Mouse (Mus musculus): ENCODE measurements around the gene Tiam1.

Tiam1 gene

DNA sequence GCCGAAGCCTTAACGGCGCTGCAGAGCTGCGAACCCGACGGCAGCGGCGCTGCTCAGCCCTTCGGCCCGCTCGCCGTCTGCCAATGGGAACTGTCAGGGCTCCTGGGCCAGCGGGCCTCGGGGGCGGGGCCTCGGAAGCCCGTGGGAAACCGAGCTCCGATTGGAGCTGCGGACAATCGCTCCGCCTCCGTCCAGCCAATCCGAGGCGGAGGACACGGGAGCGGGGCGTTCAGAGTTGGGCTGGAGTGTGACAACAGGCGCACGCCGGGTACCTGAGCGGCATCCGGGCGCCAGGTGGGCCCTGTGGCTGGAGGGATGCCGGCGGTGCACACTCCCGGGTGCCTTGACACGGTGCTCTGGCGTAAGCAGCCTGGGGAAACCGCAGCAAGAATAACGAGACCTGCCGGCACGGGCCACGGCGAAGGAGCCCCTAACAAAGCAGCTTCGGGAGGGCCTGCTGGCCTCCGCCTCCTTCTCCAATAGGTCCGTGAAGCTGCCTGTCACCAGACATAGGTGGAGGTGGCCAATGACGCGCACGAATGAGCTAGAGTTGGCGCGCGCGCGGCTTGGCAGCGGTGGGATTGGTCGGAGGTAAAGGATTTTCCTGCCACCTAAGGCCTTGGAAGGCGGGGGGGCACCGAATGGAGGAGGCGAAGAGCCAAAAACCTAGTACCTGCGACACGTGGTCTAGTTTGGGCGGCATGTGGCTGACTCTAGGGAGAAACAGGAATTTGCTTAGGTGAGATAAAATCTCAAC is at the start of gene Tiam1:
Gene Tiam1 (minus strand): TSS at position 10 of the 757 bp plus-strand sequence.
- in situ Hi-C loops (cut with MboI; ENCODE audit: low pct_unique_long_range_greater_than_20kb in 1 of 2, low sequenced_read_pairs in 2 of 2, unreplicated experiment in 1 of 2): no loop called here

DNA sequence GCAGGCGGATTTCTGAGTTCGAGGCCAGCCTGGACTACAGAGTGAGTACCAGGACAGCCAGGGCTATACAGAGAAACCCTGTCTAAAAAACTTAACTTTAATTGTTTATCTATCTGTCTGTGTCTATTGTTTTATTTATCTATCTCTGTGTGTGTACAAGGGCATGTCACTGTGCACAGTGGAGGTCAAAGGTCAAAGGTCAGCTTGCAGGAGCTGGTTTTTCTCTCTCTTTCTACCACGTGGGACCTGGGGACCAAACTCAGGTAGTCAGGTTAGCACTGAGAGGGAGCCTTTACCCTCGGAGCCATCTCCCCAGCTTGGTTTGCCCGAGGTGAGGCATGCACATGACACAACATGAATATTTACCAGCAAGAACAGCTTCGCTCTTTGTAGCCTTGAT is 47.7 kb upstream of the Tiam1 start:
- in situ Hi-C loops (cut with MboI; ENCODE audit: low pct_unique_long_range_greater_than_20kb in 1 of 2, low sequenced_read_pairs in 2 of 2, unreplicated experiment in 1 of 2): no loop called here

DNA sequence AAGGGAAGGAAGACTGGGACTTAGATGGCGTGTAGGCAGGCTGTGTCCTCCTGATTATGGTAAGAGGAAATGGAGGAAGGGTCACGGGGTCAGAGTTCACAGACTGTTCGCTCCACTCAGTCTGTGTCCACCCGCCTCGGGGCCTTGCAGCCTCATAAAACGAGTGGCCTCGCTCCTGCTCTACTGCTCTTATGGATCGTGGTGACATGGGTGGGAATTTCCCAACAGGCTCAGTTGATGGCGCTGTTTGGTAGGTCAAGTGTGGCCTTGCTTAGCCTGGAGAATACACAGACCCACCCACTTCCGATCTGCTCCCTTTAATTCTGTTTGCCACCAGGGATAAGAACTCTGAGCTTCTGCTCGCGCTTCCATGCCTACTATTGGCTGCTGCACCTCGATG is 43.9 kb upstream of the Tiam1 start:
- in situ Hi-C loops (cut with MboI; ENCODE audit: low pct_unique_long_range_greater_than_20kb in 1 of 2, low sequenced_read_pairs in 2 of 2, unreplicated experiment in 1 of 2): loop anchor here (5.0 to 10.0 kb wide), 4 partner anchors 163 to 413 kb away; no protein-coding TSS in a partner anchor

DNA sequence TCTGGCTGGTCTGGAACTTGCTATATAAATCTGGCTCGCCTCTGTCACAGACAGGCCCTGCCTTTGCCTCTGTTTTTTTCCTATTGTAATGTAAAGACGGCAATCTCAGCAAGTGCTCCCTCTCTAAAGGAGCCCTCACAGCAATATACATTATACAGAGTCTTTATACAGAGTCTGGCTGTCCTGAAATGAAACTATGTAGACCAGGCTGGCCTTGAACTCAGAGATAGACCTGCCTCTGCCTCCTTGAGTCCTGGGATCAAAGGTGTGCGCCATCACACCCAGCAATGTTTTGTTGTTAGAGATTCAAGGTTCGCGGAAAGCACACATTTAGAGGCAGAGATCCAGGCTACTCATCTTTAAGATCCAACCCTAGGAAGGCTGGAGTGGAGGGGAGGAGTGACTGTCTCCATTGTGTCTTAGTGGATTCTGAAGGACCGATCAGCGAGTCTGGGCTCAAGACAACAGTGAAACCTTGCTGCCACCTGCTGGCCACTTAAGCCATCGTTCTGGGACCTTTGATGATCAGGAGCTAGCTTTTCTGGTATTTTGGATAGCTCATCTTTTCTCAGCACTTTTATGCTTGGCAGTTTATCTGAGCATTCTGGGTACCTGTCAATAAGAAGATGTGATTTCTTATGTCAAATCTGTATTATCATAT is 42.5 kb upstream of the Tiam1 start:
- in situ Hi-C loops (cut with MboI; ENCODE audit: low pct_unique_long_range_greater_than_20kb in 1 of 2, low sequenced_read_pairs in 2 of 2, unreplicated experiment in 1 of 2): loop anchor here (5.0 to 10.0 kb wide), 4 partner anchors 161 to 411 kb away; no protein-coding TSS in a partner anchor

DNA sequence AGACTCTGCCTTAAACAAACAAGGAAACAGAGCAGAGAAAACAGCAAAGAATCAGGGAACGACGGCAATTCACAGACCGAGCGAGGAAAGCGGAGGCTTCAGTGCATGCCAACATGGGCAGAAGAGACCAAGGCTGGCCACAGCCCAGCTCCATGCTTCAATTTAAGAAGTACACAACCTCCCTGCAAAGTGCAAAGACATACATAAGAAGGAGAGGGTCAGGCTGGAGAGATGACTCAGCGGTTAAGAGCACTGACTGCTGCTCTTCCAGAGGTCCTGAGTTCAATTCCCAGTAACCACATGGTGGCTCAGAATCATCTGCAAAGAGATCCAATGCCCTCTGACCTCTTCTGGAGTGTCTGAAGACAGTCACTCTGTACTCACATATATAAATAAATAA is 40.6 kb upstream of the Tiam1 start:
- in situ Hi-C loops (cut with MboI; ENCODE audit: low pct_unique_long_range_greater_than_20kb in 1 of 2, low sequenced_read_pairs in 2 of 2, unreplicated experiment in 1 of 2): loop anchor here (10.0 kb wide), 3 partner anchors 159 to 409 kb away; no protein-coding TSS in a partner anchor

DNA sequence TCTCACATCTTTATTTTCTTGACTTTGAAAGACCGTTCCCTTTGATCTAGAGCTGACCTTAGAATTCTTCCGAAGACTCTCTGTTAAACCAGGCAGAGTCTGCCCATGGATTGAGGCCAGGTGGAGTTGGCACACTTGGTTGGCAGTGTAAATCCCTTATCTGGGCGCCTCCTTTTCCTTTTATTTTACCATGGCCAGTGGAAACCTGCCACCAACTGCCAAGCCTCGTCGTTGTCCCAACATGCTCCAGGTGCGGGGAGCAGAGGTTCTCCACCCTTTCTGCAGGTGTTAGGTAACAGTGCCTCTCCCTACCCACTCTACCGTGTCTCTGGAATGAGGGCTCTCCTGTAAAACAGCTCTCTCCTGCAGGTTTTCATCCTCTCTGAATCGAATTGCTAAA is 38.1 kb upstream of the Tiam1 start:
- in situ Hi-C loops (cut with MboI; ENCODE audit: low pct_unique_long_range_greater_than_20kb in 1 of 2, low sequenced_read_pairs in 2 of 2, unreplicated experiment in 1 of 2): loop anchor here (10.0 kb wide), 3 partner anchors 157 to 407 kb away; no protein-coding TSS in a partner anchor

DNA sequence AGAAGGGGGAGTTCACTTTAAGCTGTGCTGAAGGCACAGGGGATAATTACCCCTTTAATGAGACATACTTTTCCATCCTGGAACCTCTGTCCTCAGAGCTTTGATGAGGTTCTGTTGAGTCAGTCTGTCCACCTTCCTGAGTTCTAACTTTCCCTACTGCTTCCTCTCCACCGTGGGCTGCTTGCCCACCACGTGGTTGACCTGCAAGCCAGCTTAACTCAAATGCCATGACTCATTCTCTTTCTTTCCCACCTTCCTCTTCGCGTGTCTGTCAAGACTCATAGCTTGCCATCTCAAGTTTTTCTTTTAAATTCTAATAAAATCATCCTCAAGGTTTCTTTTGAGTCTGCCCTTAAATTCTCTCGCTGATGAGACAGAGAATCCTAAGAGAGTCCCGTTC is 37.4 kb upstream of the Tiam1 start:
- in situ Hi-C loops (cut with MboI; ENCODE audit: low pct_unique_long_range_greater_than_20kb in 1 of 2, low sequenced_read_pairs in 2 of 2, unreplicated experiment in 1 of 2): loop anchor here (10.0 kb wide), 3 partner anchors 156 to 406 kb away; no protein-coding TSS in a partner anchor

DNA sequence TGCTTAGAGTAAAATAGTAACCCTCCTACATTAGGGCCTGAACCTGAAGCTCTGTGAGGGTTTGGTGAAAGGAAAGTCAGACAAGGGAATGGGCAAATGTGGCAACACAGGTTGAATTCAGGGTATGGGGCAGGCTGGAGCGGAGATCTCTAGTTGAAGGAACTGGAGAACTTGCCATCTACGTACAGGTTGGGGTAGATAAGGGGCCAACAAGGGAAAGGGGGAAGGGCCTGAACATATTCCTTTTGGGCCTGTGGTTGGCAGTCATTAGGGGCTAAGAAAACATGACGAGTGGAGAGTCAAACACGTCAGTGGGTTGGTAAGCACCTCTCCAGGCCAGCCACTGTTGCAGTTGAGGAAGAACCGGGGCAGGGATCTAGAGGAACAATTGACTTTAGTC is 36.3 kb upstream of the Tiam1 start:
- in situ Hi-C loops (cut with MboI; ENCODE audit: low pct_unique_long_range_greater_than_20kb in 1 of 2, low sequenced_read_pairs in 2 of 2, unreplicated experiment in 1 of 2): loop anchor here (10.0 kb wide), 3 partner anchors 155 to 405 kb away; no protein-coding TSS in a partner anchor

DNA sequence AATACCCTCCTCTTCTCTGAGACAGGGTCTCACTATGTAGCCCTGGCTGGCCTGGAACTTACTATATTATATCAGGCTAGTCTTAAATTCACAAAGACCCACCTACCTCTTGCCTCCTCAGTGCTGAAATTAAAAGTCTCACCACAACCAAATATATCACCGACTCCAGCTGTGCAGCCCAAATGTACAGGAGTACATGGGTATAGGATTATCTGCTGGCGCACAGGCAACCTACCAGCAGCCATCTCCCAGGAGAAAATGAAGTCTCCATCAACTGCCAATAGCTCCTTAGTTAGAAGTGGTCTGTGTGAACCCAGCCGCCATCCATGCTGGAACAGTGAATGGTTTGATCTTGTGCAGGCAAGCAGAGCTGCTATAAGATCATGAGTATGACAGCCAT is 34.8 kb upstream of the Tiam1 start:
- in situ Hi-C loops (cut with MboI; ENCODE audit: low pct_unique_long_range_greater_than_20kb in 1 of 2, low sequenced_read_pairs in 2 of 2, unreplicated experiment in 1 of 2): no loop called here

DNA sequence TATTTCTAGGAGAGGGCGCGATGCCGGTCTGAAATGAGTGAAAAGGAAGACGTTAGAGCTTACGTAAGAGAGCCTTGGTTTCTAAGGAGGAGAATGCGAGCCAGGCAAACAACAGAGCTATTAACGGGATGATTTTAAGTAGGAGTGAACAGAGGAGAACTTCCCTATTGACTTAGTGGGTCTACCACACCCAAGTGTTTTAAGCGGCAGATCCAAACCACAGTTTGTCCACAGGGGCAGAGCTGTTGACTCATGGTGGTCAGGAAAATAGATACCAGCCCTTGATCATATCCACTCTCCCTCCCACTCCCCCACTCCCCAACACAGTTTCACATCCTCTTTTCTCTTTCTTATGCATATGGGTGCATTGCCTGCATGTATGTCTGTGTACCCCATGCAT is 33.9 kb upstream of the Tiam1 start:
- in situ Hi-C loops (cut with MboI; ENCODE audit: low pct_unique_long_range_greater_than_20kb in 1 of 2, low sequenced_read_pairs in 2 of 2, unreplicated experiment in 1 of 2): no loop called here

DNA sequence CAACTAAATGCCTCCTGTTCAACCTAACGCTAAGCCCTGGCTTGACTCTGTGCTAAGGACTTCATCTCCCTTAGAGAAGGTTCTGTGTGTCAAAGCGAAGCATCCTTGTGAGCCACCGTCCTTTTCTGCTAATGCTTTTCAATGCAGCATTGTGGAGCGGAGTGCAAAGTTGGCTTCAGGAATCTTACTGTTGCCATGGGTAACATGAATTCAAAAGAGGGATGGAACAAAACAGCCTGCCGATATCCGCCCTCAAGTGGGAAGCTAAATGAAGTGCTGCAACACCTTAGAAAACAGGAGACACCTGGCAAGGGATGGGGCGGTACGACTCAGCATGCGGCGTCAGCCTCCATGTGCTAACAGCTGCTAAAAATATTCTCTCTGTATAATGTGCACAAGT is 32.9 kb upstream of the Tiam1 start:
- in situ Hi-C loops (cut with MboI; ENCODE audit: low pct_unique_long_range_greater_than_20kb in 1 of 2, low sequenced_read_pairs in 2 of 2, unreplicated experiment in 1 of 2): no loop called here

DNA sequence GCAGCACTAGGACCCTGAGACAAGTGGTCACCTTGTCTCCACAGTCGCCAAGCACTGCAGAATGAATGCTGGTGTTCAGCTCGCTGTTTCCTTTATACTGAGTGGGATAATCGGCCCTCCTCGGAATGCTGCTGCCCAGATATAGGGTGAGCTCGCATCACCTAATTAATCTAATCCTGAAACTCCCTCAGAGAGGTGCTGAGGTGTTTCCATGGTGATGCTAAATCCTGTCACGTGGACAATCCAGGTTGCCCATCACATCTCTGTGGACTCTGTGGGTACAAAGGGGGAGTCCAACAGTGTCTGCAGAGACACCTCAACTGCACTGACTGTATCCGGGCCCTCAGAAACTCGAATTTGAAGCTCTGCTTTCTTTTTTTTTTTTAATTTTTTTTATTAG is 27.8 kb upstream of the Tiam1 start:
- in situ Hi-C loops (cut with MboI; ENCODE audit: low pct_unique_long_range_greater_than_20kb in 1 of 2, low sequenced_read_pairs in 2 of 2, unreplicated experiment in 1 of 2): no loop called here

DNA sequence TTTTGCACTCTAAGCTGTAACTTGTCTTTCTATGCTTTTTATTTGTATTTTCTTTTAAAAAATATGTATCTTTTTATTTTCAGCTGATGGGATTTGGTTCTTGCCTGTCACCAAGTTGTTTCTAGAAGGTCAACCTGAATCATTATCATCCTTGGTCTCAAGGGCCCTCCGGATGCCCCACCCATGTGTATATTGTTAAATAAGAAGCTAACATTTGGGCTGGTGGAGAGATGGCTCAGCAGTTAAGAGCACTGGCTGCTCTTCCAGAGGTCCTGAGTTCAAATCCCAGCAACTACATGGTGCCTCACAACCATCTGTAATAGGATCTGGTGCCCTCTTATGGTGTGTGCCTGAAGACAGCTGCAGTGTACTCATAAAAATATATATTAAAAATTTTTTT is 27.1 kb upstream of the Tiam1 start:
- in situ Hi-C loops (cut with MboI; ENCODE audit: low pct_unique_long_range_greater_than_20kb in 1 of 2, low sequenced_read_pairs in 2 of 2, unreplicated experiment in 1 of 2): no loop called here

DNA sequence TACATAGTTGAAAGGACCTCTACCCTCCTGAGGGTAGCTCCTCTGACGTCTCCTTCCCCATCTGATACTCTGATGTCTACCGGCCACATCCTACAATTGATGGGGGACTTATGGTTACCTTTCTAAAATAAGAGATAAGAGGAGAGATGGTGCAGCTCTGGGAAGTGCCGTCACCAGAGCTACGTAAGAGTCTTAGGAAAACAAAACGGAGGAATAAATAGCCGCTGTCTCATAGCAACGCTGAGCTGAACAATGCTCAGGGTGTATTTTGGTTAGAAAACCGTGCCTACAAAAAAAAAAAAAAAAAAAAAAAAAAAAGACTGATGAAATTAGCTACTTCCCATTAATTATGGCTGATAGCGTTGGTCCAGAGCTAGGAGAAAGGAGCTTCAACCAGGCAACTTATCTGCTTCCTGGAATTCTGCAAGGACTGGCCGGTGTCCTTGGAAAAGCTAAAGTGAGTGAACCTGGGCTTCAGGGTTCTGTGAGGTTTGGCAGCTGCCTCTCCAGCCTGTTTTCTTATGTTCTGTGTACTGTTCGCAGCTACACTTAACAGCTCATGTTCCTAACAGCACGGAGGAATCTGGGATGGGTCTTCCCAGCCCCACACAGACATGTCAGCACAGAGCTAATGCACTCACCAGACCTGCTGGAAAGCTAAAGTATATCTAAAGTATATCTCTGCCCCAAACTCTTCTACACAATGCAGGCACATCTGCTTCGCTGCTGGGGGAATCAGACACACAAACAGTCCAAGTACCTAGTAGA is 26.5 kb upstream of the Tiam1 start:
- in situ Hi-C loops (cut with MboI; ENCODE audit: low pct_unique_long_range_greater_than_20kb in 1 of 2, low sequenced_read_pairs in 2 of 2, unreplicated experiment in 1 of 2): loop anchor here in 1 of 2 experiments (10.0 kb wide), 1 partner anchor 145 kb away; no protein-coding TSS in a partner anchor

DNA sequence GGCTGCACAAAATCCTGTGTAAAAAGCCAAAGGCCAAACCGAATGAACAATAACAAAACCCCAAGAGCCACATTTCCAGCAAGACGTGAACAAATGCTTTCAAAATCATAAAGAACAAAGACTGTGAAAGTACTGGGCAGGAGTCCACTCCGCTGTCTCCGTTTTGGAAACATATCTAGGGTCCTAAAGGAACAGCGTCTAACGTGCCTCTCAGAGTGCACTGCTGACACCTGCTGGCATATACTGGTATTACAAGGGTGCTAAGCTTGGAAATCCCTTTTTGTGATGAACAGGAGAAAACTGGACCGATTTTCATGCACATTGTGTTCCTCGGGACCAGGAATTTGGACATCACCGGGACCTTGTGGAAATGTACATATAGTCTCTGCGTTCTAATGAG is 24.1 kb upstream of the Tiam1 start:
- in situ Hi-C loops (cut with MboI; ENCODE audit: low pct_unique_long_range_greater_than_20kb in 1 of 2, low sequenced_read_pairs in 2 of 2, unreplicated experiment in 1 of 2): loop anchor here in 1 of 2 experiments (10.0 kb wide), 1 partner anchor 143 kb away; no protein-coding TSS in a partner anchor

DNA sequence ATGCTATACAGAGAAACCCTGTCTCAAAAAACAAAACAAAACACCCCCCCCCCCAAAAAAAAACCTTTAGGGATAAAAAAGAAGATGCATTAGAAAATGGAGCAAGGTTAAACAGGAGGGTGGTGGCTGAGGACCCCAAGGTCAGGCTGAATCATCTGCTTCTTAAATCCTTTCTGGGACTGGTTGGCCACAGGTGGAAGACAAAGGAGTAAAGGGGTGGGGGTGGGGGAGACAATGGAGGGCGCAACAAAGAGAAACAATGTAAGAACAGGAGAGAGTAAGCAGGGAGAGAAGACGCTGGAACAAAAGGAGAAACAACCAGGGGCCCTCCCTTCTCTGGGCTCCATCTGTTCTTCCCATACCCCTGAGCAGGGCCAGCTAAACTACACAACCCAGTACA is 21.9 kb upstream of the Tiam1 start:
- in situ Hi-C loops (cut with MboI; ENCODE audit: low pct_unique_long_range_greater_than_20kb in 1 of 2, low sequenced_read_pairs in 2 of 2, unreplicated experiment in 1 of 2): loop anchor here in 1 of 2 experiments (10.0 kb wide), 1 partner anchor 141 kb away; no protein-coding TSS in a partner anchor

DNA sequence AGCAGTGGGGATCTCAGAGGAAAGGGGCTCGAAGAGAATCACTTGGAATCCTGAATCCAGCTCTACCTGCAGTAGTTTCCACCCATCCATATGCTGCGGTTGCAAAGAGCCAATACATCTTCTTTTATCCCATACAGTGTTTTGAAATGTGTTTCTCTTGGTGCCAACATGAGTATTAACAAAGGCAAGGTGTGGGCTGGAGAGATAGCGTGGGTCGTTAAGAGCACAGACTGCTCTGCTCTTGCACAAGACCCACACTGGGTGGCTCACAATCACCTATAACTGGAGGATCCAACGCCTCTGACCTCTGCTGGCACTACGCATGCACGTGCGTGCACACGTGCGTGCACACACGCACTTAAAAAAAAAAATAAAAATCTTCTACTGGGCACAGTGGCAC is 21.4 kb upstream of the Tiam1 start:
- in situ Hi-C loops (cut with MboI; ENCODE audit: low pct_unique_long_range_greater_than_20kb in 1 of 2, low sequenced_read_pairs in 2 of 2, unreplicated experiment in 1 of 2): loop anchor here in 1 of 2 experiments (10.0 kb wide), 1 partner anchor 140 kb away; no protein-coding TSS in a partner anchor

DNA sequence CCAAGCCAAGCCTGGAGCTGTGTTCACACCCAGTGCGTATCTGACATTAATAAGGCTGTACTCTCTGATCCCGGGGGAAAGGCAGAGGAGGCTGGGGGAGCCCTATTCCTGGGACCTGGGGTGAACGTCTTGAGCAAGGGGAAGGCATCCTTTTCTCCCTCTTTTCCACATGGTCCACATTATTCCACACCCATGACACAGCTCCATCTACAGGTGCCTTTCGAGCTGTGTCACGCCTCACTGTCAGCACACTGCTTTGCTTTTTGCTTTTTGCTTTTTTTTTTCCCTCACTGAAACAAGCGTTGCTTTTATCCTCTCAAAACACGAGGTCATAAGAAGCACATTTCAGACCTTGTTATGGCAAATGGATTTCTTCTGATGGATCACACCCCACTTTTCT is 11.5 kb upstream of the Tiam1 start:
- in situ Hi-C loops (cut with MboI; ENCODE audit: low pct_unique_long_range_greater_than_20kb in 1 of 2, low sequenced_read_pairs in 2 of 2, unreplicated experiment in 1 of 2): no loop called here

DNA sequence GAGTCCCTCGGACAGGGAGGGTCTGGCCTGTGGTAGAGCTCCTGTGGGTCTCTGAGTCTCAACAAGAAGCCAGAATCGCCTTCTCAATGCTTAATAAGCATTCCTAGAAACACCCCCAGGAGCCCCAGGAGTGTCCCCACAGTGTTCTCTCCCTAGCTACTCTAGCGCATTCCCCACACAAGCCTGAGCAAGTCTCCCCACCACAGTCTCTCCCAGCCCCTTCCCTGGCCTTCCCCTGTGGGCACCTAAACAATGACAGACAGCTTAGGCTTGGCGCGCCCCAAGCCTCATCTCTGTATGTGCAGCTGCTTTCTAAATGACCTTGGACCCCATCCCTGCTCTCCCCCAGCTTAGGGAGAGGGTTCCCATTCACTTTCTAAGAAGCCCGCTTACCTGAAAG is 7.3 kb upstream of the Tiam1 start:
- in situ Hi-C loops (cut with MboI; ENCODE audit: low pct_unique_long_range_greater_than_20kb in 1 of 2, low sequenced_read_pairs in 2 of 2, unreplicated experiment in 1 of 2): no loop called here

Measured in mouse embryonic stem cell (cell line).